Mouse (Mus musculus): ENCODE results near the gene Adk. TPM values are rescaled to one million over a fixed set of nuclear protein-coding genes. Genes with fewer than 3 reads are reported as not detected.
"Not testable (repeated sequence)": the region's sequence is repeated elsewhere in the genome, so short reads cannot be mapped to it uniquely, and the experiment has no call there.

Gene Adk
- polyA plus RNA-seq, 1 experiment: 18.6 TPM

- no peak for DNase-seq (ENCODE audit: low read depth)
- TF ChIP-seq CTCF (IDR thresholded peaks at IDR 0.05; ENCODE audit: borderline replicate concordance, extremely low read depth, insufficient read depth, insufficient read length): no peak
- no peak for TF ChIP-seq POLR2A (IDR thresholded peaks at IDR 0.05; ENCODE audit: borderline replicate concordance, extremely low read depth, insufficient read depth, insufficient read length, poor library complexity, severe bottlenecking)
Observed at GRCm38 (mm10) chr14:21471975-21472374, 419.6 kb downstream of the Adk start.

- DNase-seq (ENCODE audit: low read depth): not testable (repeated sequence)
Observed at GRCm38 (mm10) chr14:21474593-21475132, 422.3 kb downstream of the Adk start.

GRCm38 (mm10) chr14:21477181-21477580 is 424.8 kb downstream of the Adk start:
- TF ChIP-seq CTCF (IDR thresholded peaks at IDR 0.05; ENCODE audit: borderline replicate concordance, extremely low read depth, insufficient read depth, insufficient read length) (no peak), POLR2A (IDR thresholded peaks at IDR 0.05; ENCODE audit: borderline replicate concordance, extremely low read depth, insufficient read depth, insufficient read length, poor library complexity, severe bottlenecking) (no peak)
- no peak for DNase-seq (ENCODE audit: low read depth)

- no peak for DNase-seq (ENCODE audit: low read depth)
- no peak for TF ChIP-seq CTCF (IDR thresholded peaks at IDR 0.05; ENCODE audit: borderline replicate concordance, extremely low read depth, insufficient read depth, insufficient read length)
- no peak for TF ChIP-seq POLR2A (IDR thresholded peaks at IDR 0.05; ENCODE audit: borderline replicate concordance, extremely low read depth, insufficient read depth, insufficient read length, poor library complexity, severe bottlenecking)
Observed at GRCm38 (mm10) chr14:21479566-21479965, 427.2 kb downstream of the Adk start.

GRCm38 (mm10) chr14:21480191-21480590 is 427.8 kb downstream of the Adk start:
- DNase-seq (ENCODE audit: low read depth): no peak
- TF ChIP-seq CTCF (IDR thresholded peaks at IDR 0.05; ENCODE audit: borderline replicate concordance, extremely low read depth, insufficient read depth, insufficient read length) (no peak), POLR2A (IDR thresholded peaks at IDR 0.05; ENCODE audit: borderline replicate concordance, extremely low read depth, insufficient read depth, insufficient read length, poor library complexity, severe bottlenecking) (no peak)

DNA sequence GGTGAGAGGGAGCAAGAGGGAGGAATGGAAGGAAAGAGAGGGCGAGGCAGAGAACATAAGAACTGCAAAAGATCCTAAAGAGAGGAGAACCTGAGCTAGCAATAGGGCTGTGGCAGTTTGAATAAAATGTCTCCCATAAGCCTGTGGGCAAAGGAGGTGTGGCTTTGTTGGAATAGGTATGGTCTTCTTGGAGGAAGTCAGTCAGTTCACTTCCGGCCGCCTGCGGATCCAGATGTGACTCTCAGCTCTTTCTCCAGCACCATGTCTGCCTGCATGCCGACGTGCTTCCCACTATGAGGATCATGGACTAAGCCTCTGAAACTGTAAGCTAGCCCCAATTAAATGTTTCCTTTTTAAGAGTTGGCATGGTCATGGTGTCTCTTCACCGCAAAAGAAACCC is 428.9 kb downstream of the Adk start, which contains the start of gene Kat6b:
Gene Kat6b, plus strand, starts transcription at position 204 of the 400 bp plus-strand sequence.
- TF ChIP-seq CTCF (IDR thresholded peaks at IDR 0.05; ENCODE audit: borderline replicate concordance, extremely low read depth, insufficient read depth, insufficient read length) (no peak), POLR2A (IDR thresholded peaks at IDR 0.05; ENCODE audit: borderline replicate concordance, extremely low read depth, insufficient read depth, insufficient read length, poor library complexity, severe bottlenecking) (no peak)
- DNase-seq (ENCODE audit: low read depth): no peak

- TF ChIP-seq POLR2A (IDR thresholded peaks at IDR 0.05; ENCODE audit: borderline replicate concordance, extremely low read depth, insufficient read depth, insufficient read length, poor library complexity, severe bottlenecking): no peak
- TF ChIP-seq CTCF (IDR thresholded peaks at IDR 0.05; ENCODE audit: borderline replicate concordance, extremely low read depth, insufficient read depth, insufficient read length): no peak
- no peak for DNase-seq (ENCODE audit: low read depth)
Observed at GRCm38 (mm10) chr14:21484199-21484598, 431.8 kb downstream of the Adk start.

GRCm38 (mm10) chr14:21484693-21485092 is 432.3 kb downstream of the Adk start:
- no peak for DNase-seq (ENCODE audit: low read depth)

GRCm38 (mm10) chr14:21485961-21486520 is 433.7 kb downstream of the Adk start:
- DNase-seq (ENCODE audit: low read depth): no peak
- TF ChIP-seq CTCF (IDR thresholded peaks at IDR 0.05; ENCODE audit: borderline replicate concordance, extremely low read depth, insufficient read depth, insufficient read length): no peak
- TF ChIP-seq POLR2A (IDR thresholded peaks at IDR 0.05; ENCODE audit: borderline replicate concordance, extremely low read depth, insufficient read depth, insufficient read length, poor library complexity, severe bottlenecking): no peak

More at GRCm38 (mm10) chr14:21484693-21485092, 432.3 kb downstream of the Adk start:
- TF ChIP-seq POLR2A (IDR thresholded peaks at IDR 0.05; ENCODE audit: borderline replicate concordance, extremely low read depth, insufficient read depth, insufficient read length, poor library complexity, severe bottlenecking): no peak
- TF ChIP-seq CTCF (IDR thresholded peaks at IDR 0.05; ENCODE audit: borderline replicate concordance, extremely low read depth, insufficient read depth, insufficient read length): no peak

- not testable (repeated sequence) for DNase-seq (ENCODE audit: low read depth)
Observed at GRCm38 (mm10) chr14:21487135-21487534, 434.8 kb downstream of the Adk start.

- peak; percentile 30 for DNase-seq (ENCODE audit: low read depth)
Observed at GRCm38 (mm10) chr14:21488426-21489115, 436.2 kb downstream of the Adk start.

- peak; percentile 93 for DNase-seq (ENCODE audit: low read depth)
Observed at GRCm38 (mm10) chr14:21489116-21489485, 436.7 kb downstream of the Adk start.

More at GRCm38 (mm10) chr14:21489116-21489485, 436.7 kb downstream of the Adk start:
- TF ChIP-seq CTCF (IDR thresholded peaks at IDR 0.05; ENCODE audit: borderline replicate concordance, extremely low read depth, insufficient read depth, insufficient read length) (no peak), POLR2A (IDR thresholded peaks at IDR 0.05; ENCODE audit: borderline replicate concordance, extremely low read depth, insufficient read depth, insufficient read length, poor library complexity, severe bottlenecking) (no peak)
